Comparison of ENCODE assay signal across 14 mouse cellular contexts in genomic region chr9:123497906-123498305, GRCm38 (mm10). TPM values are rescaled to one million over a fixed set of nuclear protein-coding genes. Genes with fewer than 3 reads are reported as not detected.
DNase-seq lines count a peak whose midpoint lies in the region; ATAC-seq lines count a peak whose summit lies in the region.
"Had no signal": no experiment of that assay in that cellular context is flagged by ENCODE, and none has a peak within 500 bp of the region (broad histone marks: within the 10 kb centered on the region; RNA-seq: fewer than 3 reads in every experiment).

No protein-coding gene starts in this region.

- H3K4me2 ChIP-seq in liver, embryonic 13.5 days, result no peak overlapping the region
- H3K4me2 ChIP-seq: embryonic facial prominence, embryonic 12.5 days; forebrain, embryonic 12.5 days; heart, embryonic 12.5 days; hindbrain, embryonic 15.5 days had no signal

- H3K27ac ChIP-seq in liver, embryonic 13.5 days, result no peak overlapping the region
- H3K27ac ChIP-seq: embryonic facial prominence, embryonic 12.5 days; forebrain, embryonic 12.5 days; hindbrain, embryonic 15.5 days had no signal

- H3K36me3 ChIP-seq in liver, embryonic 13.5 days, result peaks cover 31% of the 10 kb centered on the region
- H3K36me3 ChIP-seq: hindbrain, embryonic 15.5 days had no signal

- DNase-seq in spleen, postnatal 36 days (ENCODE audit: low spot score in 2 of 2), result peak; percentile 35 to 39
- DNase-seq in spleen, postnatal 4 days (ENCODE audit: low spot score in 2 of 2), result no peak
- no peak for DNase-seq in liver, embryonic 13.5 days
- DNase-seq in cerebellum, adult 11 months, result no peak
- no peak for DNase-seq in embryo, embryonic 9.5 days (ENCODE audit: extremely low spot score)
- no peak for DNase-seq in embryo, embryonic 11 days
- no peak for DNase-seq in heart, postnatal 4 days
- DNase-seq: cerebellum, adult 2 months; kidney, postnatal 14 days had no signal

- no peaks in the 10 kb centered on the region for H3K9me3 ChIP-seq in liver, embryonic 13.5 days (replicated peaks)
- H3K9me3 ChIP-seq: embryonic facial prominence, embryonic 12.5 days; forebrain, embryonic 12.5 days; heart, embryonic 12.5 days; hindbrain, embryonic 15.5 days had no signal

- H3K9ac ChIP-seq in liver, embryonic 13.5 days, result no peak overlapping the region
- H3K9ac ChIP-seq: embryonic facial prominence, embryonic 12.5 days; forebrain, embryonic 12.5 days; heart, embryonic 12.5 days; hindbrain, embryonic 15.5 days had no signal

- H3K27me3 ChIP-seq in liver, embryonic 13.5 days, result no peaks in the 10 kb centered on the region
- H3K27me3 ChIP-seq: embryonic facial prominence, embryonic 12.5 days; forebrain, embryonic 12.5 days; heart, embryonic 12.5 days; hindbrain, embryonic 15.5 days had no signal

- peak; percentile 18; the same call in 1 of the 2 replicates for ATAC-seq in liver, embryonic 13.5 days (ENCODE audit: low read depth)
- ATAC-seq in megakaryocyte-erythroid progenitor cell, adult 5-6 weeks (replicated peaks; ENCODE audit: low FRiP score, low TSS enrichment, poor library complexity, severe bottlenecking), result 0 out of 2 replicates have a peak, but pooled peaks have one; percentile 19

- 36% methylated on average over 5 of the region's 5 CpGs for WGBS in liver, embryonic 13.5 days (ENCODE audit: insufficient replicate concordance)

- no peak overlapping the region for H3K4me3 ChIP-seq in liver, embryonic 13.5 days (replicated peaks)
- H3K4me3 ChIP-seq: embryonic facial prominence, embryonic 12.5 days; forebrain, embryonic 12.5 days; heart, embryonic 12.5 days; hindbrain, embryonic 15.5 days had no signal

- peaks cover 46% of the 10 kb centered on the region for H3K4me1 ChIP-seq in liver, embryonic 13.5 days (replicated peaks)
- H3K4me1 ChIP-seq: hindbrain, embryonic 15.5 days had no signal

RNA-seq across cellular contexts. Expression of gene Limd1, which starts 19.4 kb away (rescaled TPM):
- 21.5 and 25.8 TPM in 2 replicates for polyA plus RNA-seq in liver, embryonic 13.5 days (2015; fragmentation: Nextera tagmentation; extraction: Ambion mirVana)
- total RNA-seq in megakaryocyte-erythroid progenitor cell, adult 5-6 weeks (2014; fragmentation: Nextera tagmentation), result 40.2 and 42.1 TPM in 2 replicates
- 24.7 and 26.4 TPM in 2 replicates for total RNA-seq in megakaryocyte-erythroid progenitor cell, adult 5-6 weeks (2017)
- 10 to 100 TPM; 49.1 to 53.5 TPM for total RNA-seq in heart, postnatal 4 days (2021)

RNA-seq across cellular contexts. Expression of gene Sacm1l, which starts 31.7 kb away (rescaled TPM):
- polyA plus RNA-seq in liver, embryonic 13.5 days (2015; fragmentation: Nextera tagmentation; extraction: Ambion mirVana), result 27.3 and 37.3 TPM in 2 replicates
- total RNA-seq in megakaryocyte-erythroid progenitor cell, adult 5-6 weeks (2014; fragmentation: Nextera tagmentation), result 26.5 and 27.6 TPM in 2 replicates
- total RNA-seq in megakaryocyte-erythroid progenitor cell, adult 5-6 weeks (2017), result 60.5 and 70.7 TPM in 2 replicates
- 10 to 100 TPM; 44.6 to 47.0 TPM for total RNA-seq in heart, postnatal 4 days (2021)

Comparison
In these comparisons a context has a peak if more than half of its experiments do, and no peak if none do; other contexts are left out.
1. DNase-seq: peak in spleen, postnatal 36 days (2 of 2); none in spleen, postnatal 4 days (0 of 2), liver, embryonic 13.5 days (single experiment), cerebellum, adult 11 months (single experiment), embryo, embryonic 9.5 days (single experiment), embryo, embryonic 11 days (single experiment) and heart, postnatal 4 days (single experiment).